Mouse (Mus musculus): ENCODE measurements at regions not wholly inside any gene's neighbourhood (a gene's known extent, or its start where the extent isn't known, plus 50 kb on each side); places are given as distances from the start of the nearest gene placed in this dataset.

DNA sequence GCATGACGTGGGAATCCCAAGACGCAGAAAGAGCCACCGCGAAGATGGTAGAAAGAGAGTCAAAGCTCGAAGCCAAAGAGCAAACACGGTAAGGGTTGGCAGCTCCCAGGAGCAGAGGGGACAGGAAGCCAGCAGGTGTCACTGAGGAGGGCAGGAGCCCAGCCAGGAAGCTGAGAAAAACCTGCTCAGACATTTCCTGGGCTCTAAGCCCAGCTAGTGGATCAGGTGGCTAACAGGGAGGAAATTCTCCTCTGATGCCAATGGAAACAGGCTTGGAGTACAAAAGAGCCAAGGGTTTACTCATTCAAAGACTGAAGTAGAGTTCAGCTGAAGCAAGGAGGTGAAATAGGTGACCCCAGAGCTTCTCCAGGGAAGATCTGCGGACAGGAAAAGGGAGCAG is 368.9 kb downstream of the Nkx6-1 start:
- peak; percentile 2 for DNase-seq (ENCODE audit: low read depth)

DNA sequence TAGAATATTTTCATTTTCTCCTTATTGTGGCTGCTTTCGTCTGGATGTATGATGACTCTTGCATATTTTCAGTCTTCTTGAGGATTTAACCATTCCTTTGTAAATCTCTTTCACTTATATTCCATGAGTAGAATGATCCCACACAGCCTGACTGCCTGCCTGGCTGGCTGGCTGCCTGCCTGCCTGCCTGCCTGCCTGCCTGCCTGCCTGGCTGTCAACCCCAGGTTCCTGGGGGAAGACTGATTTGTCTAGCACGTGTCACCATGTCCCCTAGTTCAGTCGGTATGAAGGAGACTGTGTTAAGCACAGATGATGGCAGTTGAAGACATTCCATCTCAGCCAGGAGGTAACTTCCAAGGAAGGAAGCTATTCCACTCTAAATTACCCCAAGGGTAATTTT is 370.8 kb downstream of the Nkx6-1 start:
- no peak for DNase-seq (ENCODE audit: low read depth)

DNA sequence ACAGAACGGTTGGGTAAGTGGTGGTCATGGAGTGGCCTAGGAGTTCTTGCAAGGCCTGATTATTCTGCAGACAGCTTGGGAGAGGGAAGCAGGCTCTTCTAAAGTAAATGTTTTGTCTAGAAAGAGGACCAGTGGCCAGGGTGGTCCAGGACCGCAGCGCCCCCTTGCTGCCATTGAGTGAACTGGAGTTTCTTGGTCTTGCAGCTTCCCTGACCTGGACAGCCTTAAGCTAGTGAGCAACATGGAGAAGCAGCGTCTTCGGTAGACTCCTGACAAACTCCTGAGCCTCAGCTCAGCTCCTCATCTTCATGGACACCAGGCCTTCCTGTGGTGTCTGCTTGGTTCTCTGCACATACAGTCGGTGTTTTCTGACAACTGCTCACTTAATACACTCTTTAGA is 376.4 kb downstream of the Nkx6-1 start:
- no peak for DNase-seq (ENCODE audit: low read depth)

DNA sequence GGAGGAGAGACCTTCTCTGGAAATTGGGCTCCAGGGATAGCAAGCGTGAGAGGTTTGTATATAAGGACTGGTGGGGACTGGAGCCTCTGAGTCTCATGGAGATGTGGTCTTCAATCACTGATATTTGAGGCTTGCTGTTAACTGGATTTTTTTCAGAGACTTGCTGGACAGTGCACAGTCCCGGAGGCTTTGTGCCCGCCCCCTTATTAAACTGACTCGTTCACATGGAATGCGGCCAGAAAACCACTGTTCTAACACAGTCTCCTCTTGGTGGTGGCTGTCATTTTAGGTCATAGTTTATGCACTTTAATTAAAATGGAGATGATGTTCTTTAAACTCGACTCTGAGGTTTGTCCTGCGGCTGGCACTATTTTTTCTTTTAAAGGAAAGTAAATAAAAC is 378.9 kb downstream of the Nkx6-1 start:
- no peak for DNase-seq (ENCODE audit: low read depth)

DNA sequence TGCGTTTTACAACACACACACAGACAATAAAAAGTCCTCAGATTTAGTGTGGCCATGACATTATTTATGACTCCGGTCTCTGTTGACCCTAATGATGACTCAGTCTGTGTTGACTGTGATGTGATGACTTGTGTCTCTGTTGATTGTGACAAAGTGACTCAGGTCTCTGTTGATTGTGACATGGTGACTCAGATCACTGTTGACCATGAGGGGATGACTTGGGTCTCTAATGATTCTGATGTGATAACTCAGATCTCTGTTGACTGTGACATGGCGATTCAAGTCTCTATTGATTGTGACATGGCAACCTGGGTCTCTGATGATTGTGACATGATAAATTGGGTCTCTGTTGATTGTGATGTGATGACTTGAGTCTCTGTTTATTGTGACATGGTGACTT is 405.0 kb downstream of the Gpat3 start:
- no peak for DNase-seq (ENCODE audit: low read depth)

DNA sequence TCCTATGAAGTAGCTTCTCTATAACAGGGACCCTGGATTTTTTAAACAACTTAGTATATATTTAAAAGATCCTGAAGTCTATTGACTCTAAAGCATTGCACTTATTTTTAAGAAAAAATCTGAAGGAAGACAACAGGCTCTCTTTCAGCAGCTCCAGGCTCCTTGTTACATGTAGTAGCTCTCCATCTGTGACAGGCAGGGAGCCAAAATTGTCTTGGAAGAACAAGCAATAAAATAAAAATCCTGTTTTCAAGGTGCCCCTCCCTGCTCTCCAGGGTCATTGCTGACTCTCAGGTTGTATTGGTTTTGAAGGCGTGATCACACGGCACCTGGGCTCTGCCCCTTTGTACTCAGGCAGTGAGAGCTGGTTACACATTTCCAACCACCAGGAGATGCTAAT is 397.1 kb downstream of the Gpat3 start:
- no peak for DNase-seq (ENCODE audit: low read depth)

DNA sequence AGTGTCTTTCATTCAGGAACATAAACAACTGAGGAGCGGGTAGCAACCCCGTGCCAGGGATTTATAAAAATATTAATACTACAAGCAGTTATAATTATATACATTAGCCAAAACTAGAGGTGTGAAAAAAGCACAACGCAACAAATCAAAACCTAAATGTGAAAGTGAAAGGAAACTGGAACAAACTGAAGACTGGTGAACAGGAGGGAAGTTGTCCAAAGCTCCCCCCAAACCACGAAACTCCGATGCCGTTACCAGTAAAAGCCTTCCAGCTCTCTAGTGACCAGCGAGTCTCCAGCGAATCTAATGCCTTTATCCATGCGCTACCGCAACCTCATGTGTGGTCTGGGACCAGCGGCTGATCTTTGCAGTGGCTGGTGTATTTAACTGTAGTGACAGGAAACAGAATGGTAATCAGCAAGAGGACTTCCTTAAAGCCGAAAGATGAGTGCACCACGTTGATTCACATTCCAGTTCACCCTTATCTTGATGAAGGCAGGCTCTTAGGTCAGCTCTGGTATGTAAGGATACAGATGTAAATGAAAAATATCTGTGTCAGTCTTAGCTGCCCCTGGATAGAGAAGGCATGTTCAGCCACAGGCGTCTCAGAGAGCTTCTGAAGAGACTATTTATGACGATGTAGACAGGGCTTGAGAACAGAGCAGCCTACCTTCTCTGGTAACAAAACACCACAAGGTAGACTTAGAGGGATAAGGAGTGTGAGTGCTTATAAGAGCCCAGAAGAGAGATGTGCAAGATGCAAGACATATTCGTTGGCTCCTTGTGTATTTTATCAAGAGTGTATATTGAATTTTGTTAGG is 394.0 kb downstream of the Gpat3 start:
- DNase-seq (ENCODE audit: low read depth): no peak

DNA sequence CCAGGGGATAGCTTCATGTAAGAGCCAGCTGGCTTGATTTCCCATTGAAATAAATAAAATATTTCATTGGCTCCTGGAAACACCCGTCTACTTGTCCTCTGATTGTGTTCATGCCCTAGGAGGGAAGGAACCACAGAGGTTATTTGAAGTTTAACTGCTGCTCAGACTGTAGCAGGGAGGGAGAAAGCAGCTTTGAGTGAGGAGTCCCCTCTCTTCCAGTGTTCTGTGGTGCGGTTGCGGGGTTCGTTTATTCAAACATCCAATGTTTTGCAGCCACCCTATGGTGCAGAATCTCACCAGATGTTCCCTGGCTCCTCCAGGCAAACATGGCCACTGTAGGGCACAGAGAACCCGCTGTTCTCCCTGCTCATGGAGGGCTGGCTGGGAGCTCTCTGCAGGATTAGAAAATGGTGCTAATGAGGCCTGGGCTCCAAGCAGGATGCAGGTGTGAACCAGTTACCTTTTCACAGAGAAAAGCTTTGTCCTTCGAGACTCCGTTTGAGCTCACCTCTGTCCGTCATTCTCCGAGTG is 390.7 kb downstream of the Gpat3 start:
- DNase-seq (ENCODE audit: low read depth): no peak

DNA sequence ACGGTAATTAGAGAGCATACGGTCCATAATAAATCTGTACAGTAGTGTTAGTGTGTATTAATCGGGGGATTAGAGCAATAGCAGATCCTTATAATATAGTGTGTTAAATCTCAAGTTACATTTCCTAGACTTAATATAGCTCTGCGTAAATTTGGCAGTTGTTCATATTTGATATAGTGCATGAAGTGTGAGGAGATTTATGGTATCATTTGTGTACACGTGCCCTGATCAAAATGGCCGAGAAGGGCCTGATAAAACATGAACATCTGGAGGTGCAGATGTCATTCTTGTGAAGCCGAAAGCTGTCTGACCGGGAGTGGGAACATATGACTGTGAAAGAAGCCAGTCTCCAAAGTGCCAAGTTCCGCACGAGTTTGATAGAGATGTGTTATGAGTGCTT is 376.9 kb downstream of the Gpat3 start:
- no peak for DNase-seq (ENCODE audit: low read depth)

DNA sequence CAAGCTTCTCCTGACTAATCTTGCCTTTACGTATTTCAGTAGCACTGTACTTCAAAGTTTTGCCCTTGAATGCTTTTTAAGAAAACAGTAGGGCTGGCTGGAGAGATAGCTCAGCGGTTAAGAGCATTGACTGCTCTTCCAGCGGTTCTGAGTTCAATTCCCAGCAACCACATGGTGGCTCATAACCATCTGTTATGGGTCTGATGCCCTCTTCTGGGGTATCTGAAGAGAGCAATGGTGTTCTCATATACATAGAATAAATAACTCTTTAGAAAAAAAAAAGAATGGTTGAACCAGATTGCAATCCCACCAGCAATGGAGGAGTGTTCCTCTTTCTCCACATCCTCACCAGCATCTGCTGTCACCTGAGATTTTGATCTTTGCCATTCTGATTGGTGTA is 372.6 kb downstream of the Gpat3 start:
- DNase-seq (ENCODE audit: low read depth): no peak

DNA sequence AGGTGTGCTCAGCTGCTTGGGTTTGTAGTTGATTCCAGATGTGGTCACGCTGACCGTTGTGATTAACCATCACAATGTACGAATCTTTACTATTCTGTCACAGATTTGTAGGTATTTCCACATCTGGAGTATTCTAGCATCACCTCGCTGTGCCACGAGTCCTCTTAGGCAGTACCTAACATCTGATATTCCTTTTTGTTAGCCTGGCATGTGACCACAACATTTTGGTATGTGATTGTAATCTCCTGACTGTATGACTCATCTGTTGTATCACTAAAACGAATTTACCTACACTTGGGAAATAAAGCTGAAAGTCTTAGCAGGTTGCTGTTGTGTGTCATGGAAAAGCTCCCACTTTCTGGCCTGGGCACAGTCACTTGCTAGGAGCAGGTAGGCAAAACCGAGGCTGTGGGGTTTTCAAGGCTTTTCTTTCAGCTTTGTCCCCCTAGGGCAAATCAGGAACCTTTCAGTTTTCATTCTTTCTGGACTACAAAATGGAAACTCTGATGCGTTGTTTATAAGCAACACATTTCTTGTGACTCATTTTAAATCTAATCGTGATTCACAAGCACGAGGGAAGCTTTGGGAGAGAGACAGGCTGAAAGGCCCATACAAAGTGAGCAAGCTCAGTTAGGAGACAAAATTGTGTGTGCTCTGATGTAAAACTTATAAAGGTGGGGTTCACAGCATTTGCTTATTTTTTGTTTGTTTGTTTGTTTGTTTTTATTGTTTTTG is 371.5 kb downstream of the Gpat3 start:
- peak; percentile 15 for DNase-seq (ENCODE audit: low read depth)

DNA sequence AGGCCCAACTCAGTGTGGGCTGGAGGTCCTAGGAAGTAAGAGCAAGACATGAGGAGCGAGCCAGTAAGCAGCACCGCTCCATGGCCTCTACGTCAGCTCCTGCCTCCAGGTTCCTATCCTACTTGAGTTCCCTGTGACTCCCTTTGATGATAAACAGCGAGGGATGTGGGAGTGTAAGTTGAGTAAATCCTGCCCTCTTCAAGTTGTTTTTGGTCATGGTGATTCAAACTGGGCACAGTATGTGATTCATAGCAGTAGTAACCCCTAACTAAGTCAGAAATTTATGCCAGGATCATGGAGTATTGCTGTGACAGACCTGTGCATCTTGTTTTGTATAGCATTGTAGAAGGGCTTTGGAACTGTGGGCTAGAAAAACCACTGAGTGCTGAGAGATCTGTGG is 366.5 kb downstream of the Gpat3 start:
- no peak for DNase-seq (ENCODE audit: low read depth)

DNA sequence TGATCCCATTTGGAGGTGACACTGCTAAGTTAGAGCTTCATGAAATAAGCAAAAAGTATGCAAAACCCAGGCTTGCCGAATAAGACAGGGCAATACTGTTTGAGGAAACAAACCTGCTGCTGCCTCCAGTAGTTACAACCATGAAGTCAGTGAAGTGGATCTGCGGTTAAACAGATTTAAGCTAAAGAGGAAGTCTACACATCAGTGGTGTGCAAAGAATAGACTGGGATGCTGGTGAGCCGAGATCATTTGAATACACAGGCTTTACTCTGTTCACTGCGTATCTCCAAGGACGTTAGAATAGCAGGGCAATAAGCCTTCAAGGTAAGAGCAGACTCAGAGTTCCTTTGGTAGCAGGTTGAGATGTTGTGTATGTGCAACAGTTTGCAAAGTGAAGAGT is 362.6 kb downstream of the Gpat3 start:
- DNase-seq (ENCODE audit: low read depth): no peak

DNA sequence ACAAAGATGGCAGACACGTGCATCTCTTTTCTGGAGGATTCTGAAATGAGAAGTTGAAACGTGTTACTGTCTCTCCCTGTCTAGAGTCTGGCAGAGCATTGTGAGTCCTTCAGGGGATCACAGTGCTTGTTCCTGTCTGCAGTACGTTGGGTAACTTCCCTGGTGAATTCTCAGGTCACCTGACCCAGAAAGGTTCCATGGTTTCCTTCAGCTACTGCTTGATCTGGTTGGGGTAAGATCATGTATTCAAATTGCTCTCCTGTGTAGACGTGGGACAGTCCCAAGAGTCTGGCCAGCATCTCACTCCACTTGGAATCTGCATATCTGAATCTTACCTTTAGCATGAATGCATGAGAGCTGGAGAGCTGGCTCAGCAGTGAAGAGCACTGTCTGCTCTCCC is 350.0 kb downstream of the Gpat3 start:
- DNase-seq (ENCODE audit: low read depth): no peak

DNA sequence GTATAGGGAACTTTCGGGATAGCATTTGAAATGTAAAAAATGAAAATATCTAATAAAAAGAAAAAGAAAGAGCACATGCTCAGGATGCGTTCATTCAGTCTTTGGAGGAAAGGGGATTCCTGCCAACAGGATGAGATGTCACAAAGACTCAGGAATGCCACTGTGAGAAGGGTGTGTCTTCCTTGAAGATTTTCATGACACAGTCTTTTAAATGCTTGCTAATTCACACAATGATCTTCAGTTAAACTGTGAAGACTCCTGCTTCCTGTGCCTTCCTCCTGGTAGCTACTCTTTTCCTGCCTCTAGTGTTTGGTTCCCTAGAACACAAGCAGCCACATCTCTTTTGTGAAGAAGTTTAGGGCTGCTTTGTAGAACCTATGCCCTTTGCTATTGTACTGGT is 345.5 kb downstream of the Gpat3 start:
- no peak for DNase-seq (ENCODE audit: low read depth)

DNA sequence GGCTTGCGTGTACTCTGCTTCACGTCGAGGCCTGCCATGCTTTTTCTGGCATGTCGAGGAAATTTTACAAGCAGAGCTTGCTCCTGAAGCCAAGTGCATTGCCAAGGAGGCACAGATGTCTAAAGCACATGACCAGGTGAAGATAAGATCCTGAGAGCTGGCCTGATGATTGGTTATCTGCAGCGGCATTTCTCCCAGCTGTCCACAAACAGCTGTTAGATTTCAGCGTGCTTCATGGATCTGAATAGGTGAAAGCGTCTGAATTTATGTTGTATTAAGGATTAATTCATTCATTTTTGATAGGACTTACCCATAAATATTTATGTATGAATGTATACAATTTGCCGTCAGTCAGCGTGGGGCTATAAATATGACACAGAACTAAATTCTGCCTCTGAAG is 327.7 kb downstream of the Gpat3 start:
- no peak for DNase-seq (ENCODE audit: low read depth)

DNA sequence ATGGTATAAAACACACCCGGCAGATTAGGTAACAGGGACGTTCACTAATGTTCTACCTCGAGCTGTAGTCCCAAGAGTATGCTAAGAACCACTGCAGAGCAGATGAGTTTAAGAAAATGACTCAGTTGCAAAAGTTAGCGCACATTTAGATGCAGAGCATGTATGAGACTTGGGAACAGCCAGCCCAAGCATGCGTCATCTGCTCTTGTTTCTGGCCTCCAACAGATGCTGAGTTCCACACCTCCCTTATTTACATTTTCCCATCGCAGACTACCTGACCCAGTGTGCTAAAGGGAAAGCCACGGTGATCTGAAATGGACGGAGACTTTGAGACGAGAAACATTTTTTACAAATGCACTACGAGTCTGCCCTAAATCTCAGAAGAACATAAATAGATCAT is 327.3 kb downstream of the Gpat3 start:
- no peak for DNase-seq (ENCODE audit: low read depth)

DNA sequence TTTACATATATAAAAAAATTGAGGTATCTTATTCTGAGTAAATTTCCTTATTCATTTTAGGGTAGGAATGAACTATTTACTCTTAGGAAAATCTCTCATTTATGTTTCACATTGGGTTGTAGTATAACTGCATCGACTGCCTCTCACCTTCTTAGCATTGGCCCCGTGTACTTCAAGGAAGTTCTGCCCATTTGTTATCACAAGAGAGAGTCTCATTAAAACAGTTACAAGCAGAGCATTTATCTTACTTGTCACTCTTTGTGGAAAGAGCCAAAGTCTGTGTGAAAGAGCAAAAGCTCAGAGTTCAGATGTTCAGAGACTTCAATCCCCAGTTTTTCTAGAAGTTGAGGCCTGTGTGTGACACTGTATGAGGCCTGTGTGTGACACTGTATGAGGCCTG is 323.6 kb downstream of the Gpat3 start:
- no peak for DNase-seq (ENCODE audit: low read depth)

DNA sequence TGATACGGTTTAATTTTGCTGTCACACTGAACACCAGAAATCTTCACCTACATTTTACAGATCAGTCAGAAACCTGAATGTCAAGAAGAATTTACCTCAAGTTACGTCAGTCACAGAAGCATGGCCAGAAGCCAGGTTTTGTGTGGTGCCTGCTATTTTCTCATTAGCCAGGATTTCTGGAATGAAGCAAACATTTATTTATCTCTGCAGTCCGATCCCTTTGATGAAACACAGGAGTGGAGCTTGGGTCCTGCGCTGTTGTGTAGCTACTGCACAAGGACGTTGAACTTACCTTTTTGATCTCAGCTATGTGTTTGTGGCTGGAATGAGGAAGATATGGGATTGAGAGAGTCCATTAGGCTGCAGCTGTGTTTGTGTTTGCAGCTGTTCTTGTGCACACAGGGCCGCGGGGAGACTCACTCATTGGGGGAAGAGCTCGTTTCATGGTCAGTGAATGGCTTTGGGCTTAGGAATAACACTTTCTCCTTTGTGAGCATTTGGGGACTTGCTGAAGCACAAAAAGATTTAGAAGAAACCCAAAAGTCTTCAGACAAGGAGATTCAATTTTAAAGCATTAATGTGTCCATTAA is 318.2 kb downstream of the Gpat3 start:
- no peak for DNase-seq (ENCODE audit: low read depth)

DNA sequence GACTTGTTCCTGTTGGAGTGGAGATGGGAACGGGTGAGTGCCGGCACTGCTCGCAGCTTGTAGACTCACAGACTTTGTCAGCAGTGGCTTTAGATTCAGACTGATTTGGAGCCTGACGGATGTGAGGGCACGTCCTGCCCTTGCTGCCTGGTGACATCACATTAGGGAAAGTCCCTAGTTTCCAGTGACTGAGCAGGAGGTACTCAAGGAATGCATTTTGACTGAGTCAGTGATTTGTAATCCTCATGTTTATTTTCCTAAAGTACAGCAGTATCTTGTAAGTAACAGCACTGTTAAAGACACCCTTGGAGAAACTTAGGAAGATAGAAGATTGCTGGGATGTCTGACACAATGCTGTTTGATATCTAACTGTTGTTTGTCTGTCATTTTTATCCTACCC is 317.6 kb downstream of the Gpat3 start:
- DNase-seq (ENCODE audit: low read depth): peak; percentile 25

DNA sequence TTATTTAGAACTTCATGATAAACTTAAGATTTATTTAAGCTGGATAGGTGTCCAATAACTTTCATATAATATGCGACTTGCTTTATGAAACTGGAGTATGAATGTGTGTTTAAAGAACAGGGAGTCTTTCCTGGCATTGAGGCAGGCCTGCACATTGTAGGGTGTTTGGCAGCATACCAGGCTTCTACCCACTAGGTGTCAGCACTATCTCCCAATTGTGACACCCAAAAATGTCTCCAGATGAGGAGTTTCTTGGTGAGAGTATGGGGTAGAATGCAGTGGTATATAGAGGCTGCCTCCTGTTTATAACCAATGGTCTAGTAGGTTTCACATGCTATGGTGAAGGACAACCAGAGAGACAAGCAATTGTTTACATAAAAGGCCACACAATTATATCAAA is 311.9 kb downstream of the Gpat3 start:
- DNase-seq (ENCODE audit: low read depth): no peak

DNA sequence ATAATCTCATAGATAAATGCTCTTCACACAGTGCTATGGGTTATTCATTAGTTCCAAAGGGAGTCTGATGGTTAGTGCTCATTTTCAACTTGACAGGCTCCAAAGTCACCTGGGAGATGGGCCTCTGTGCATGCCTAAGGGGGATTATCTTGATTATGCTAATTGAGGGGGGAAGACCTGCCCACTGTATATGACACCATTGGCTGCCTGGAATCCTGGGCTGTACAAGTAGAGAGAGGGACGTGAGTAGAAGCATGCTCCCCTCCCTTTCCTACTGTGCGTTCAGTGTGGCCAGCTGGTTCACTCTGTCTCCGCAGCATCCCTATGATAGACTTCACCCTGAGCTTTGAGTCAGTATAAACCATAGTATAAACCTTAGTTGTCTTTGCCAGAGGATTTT is 300.8 kb downstream of the Gpat3 start:
- DNase-seq (ENCODE audit: low read depth): no peak

DNA sequence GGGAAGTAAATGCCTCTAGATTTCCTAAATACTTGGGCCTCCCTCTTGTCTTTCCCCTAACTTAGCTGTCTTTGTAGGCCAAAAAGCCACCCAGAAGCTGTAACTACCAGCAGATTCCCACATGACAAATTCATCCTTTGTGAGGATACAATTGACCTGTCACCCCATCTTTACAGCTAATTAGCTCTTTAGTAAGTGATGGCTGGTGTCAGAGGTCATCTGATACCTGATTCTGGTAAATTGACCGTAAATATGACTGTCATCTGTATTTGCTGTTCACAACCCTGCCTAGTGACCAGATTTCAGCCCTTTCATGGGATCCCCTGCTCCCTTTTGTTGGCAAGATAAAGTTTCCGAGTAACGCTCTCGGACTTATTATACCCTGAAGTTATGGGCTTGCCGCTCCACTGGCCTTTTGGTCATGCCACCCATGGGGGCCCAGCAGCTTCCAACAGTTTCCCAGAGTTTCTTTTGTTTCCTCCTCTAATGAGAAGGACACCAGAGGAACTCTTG is 279.5 kb downstream of the Gpat3 start:
- DNase-seq (ENCODE audit: low read depth): no peak

Measured in fibroblast of lung, adult 2 months (primary cell).